Mouse (Mus musculus) kidney, embryonic 16.5 days (tissue): ENCODE data around the gene Cpeb1. TPM values are rescaled to one million over a fixed set of nuclear protein-coding genes. Genes with fewer than 3 reads are reported as not detected.

Source experiments
- polyA plus RNA-seq: library from polyadenylated mRNA; unstranded; fragments of >200 nt; fragmentation: Nextera tagmentation; extraction: Ambion mirVana; gene quantifications from 2 replicates; pipeline ENCODE4 v1.2.1, GENCODE M21; 2015

The Cpeb1 gene
- polyA plus RNA-seq, 1 experiment from 2014 or later, result 0.76 TPM

Other genes starting within 250 kb of the Cpeb1 start
- 4.6 and 5.9 TPM in 2 replicates for gene Pde8a, start 241.9 kb downstream of the Cpeb1 start, polyA plus RNA-seq
- 1,196 and 1,210 TPM in 2 replicates for gene Rps17, start 110.2 kb downstream of the Cpeb1 start, polyA plus RNA-seq
- 1.0 and 1.5 TPM in 2 replicates for gene Ap3b2, start 38.5 kb upstream of the Cpeb1 start, polyA plus RNA-seq
- gene BC048679, start 42.8 kb upstream of the Cpeb1 start, polyA plus RNA-seq, result not detected in 2 replicates
- 0.19 and 0.27 TPM in 2 replicates for gene Fsd2, start 111.5 kb upstream of the Cpeb1 start, polyA plus RNA-seq
- gene Whamm, start 115.8 kb upstream of the Cpeb1 start, polyA plus RNA-seq, result 1.2 and 3.4 TPM in 2 replicates